Mouse (Mus musculus) G1E (cell line): ENCODE results near the gene Rasgef1a. TPM values are rescaled to one million over a fixed set of nuclear protein-coding genes. Genes with fewer than 3 reads are reported as not detected.
A peak's percentile ranks its signal among the peaks of the same experiment; 100 is the strongest.

Source experiments
- ATAC-seq: 2 replicates; pipeline ENCODE4 v1.8.0; 2016; ENCODE audit warnings: mild to moderate bottlenecking; ENCODE audit not compliant: insufficient number of reproducible peaks, poor library complexity, low FRiP score, severe bottlenecking; ENCODE audit errors: extremely low read depth
- DNase-seq: peaks from one replicate; pipeline ENCODE4 v3.0.0; 2012; ENCODE audit warnings: low spot score
- H3K27me3 ChIP-seq: 2 replicates; pipeline ENCODE4 v1.6.1; 2012; ENCODE audit warnings: mild to moderate bottlenecking, low read length, inconsistent platforms; ENCODE audit not compliant: insufficient read depth
- H3K36me3 ChIP-seq: replicated peaks from 2 replicates; pipeline ENCODE3; 2012; ENCODE audit warnings: mild to moderate bottlenecking, inconsistent platforms
- H3K4me1 ChIP-seq: 2 replicates; pipeline ENCODE4 v1.6.1; 2012; ENCODE audit warnings: low read depth, low read length, inconsistent platforms, mixed read lengths; ENCODE audit not compliant: insufficient read depth
- H3K4me3 ChIP-seq: 2 replicates; pipeline ENCODE4 v1.5.1; 2012; ENCODE audit warnings: low read depth, mild to moderate bottlenecking, inconsistent platforms, low read length, moderate library complexity, mixed read lengths
- H3K9me3 ChIP-seq: replicated peaks from 2 replicates; pipeline ENCODE4 v1.6.1; 2012; ENCODE audit warnings: inconsistent platforms
- CTCF ChIP-seq: IDR thresholded peaks from 2 replicates; pipeline ENCODE4 v1.5.1; 2012; ENCODE audit warnings: low read depth, low read length, inconsistent platforms, mixed read lengths
- GATA1 ChIP-seq: IDR thresholded peaks from 2 replicates; pipeline ENCODE4 v1.6.1; 2012; ENCODE audit warnings: borderline replicate concordance, low read length, inconsistent platforms, mixed read lengths
- GATA2 ChIP-seq: IDR thresholded peaks from 2 replicates; pipeline ENCODE4 v1.6.1; 2012; ENCODE audit warnings: low read depth, low read length, inconsistent platforms, borderline replicate concordance
- POLR2AphosphoS5 ChIP-seq: IDR thresholded peaks from 2 replicates; pipeline ENCODE4 v1.6.1; 2012; ENCODE audit warnings: low read depth, low read length, inconsistent platforms; ENCODE audit not compliant: insufficient replicate concordance
- TAL1 ChIP-seq: conservative IDR thresholded peaks from 2 replicates; pipeline ENCODE4 v1.6.1; 2012; ENCODE audit warnings: low read depth, low read length, inconsistent platforms, mixed read lengths
- polyA plus RNA-seq: library from polyadenylated mRNA; stranded (reverse); fragments of >175 nt; gene quantifications from 2 replicates; pipeline ENCODE4 v1.2.3, GENCODE M21; 2012
- total RNA-seq, 2 experiments: library from RNA; stranded (forward) in 1 of 2; stranded (reverse) in 1 of 2; fragments of 200-1000 nt in 1 of 2; fragments of >200 nt in 1 of 2; fragmentation: Nextera tagmentation in 1 of 2; gene quantifications; 2 replicates each; pipeline ENCODE4 v1.2.3; 2014 to 2017

The Rasgef1a gene
- total RNA-seq (2014; fragmentation: Nextera tagmentation) (not detected in 2 replicates), total RNA-seq (2017) (0.05 TPM in 1 of 2 replicates, not detected in the other), polyA plus RNA-seq (not detected in 2 replicates)

- no peaks in the 10 kb centered on the region for H3K9me3 ChIP-seq
- H3K36me3 ChIP-seq: no peaks in the 10 kb centered on the region
- no peak for TF ChIP-seq GATA1
- no peak for TF ChIP-seq TAL1
- TF ChIP-seq POLR2AphosphoS5: no peak
- no peak for TF ChIP-seq CTCF
- no peak for TF ChIP-seq GATA2
- H3K27me3 ChIP-seq: no peaks in the 10 kb centered on the region
- no peaks in the 10 kb centered on the region for H3K4me1 ChIP-seq
- no peak within 1 kb of the TSS for H3K4me3 ChIP-seq
- no peak for DNase-seq
- ATAC-seq: no peak
Measured at GRCm38 (mm10) chr6:118010756-118011615, at the start of gene Rasgef1a. TSS of gene Rasgef1a (plus strand) at chr6:118011438.

GRCm38 (mm10) chr6:117963201-117963600, 48.0 kb upstream of the Rasgef1a start:
- no peak for DNase-seq
- no peak for ATAC-seq
- TF ChIP-seq GATA1: no peak
- peak; percentile 4; the same call in 1 of the 2 replicates for TF ChIP-seq CTCF
- no peak for TF ChIP-seq POLR2AphosphoS5
- no peak for TF ChIP-seq GATA2
- no peak for TF ChIP-seq TAL1
- peaks cover 15% of the 10 kb centered on the region; the same call in 1 of the 2 replicates for H3K27me3 ChIP-seq
- 0 out of 2 replicates have a peak, but pooled peaks cover 5% of the 10 kb centered on the region for H3K9me3 ChIP-seq
- H3K4me1 ChIP-seq: no peaks in the 10 kb centered on the region
- H3K36me3 ChIP-seq: no peaks in the 10 kb centered on the region
- H3K4me3 ChIP-seq: no peak overlapping the region

- Histone ChIP-seq H3K4me3 (no peak overlapping the region), H3K9me3 (0 out of 2 replicates have a peak, but pooled peaks cover 5% of the 10 kb centered on the region), H3K36me3 (no peaks in the 10 kb centered on the region), H3K27me3 (peaks cover 12% of the 10 kb centered on the region), H3K4me1 (no peaks in the 10 kb centered on the region)
- DNase-seq: no peak
- TF ChIP-seq GATA1 (no peak), TAL1 (no peak), GATA2 (no peak)
- ATAC-seq: no peak
Measured at GRCm38 (mm10) chr6:117966729-117967128, 44.5 kb upstream of the Rasgef1a start.

GRCm38 (mm10) chr6:117987173-117987572, 24.1 kb upstream of the Rasgef1a start:
- Histone ChIP-seq H3K4me3 (no peak overlapping the region), H3K27me3 (peaks cover 3% of the 10 kb centered on the region), H3K36me3 (no peaks in the 10 kb centered on the region), H3K4me1 (no peaks in the 10 kb centered on the region), H3K9me3 (no peaks in the 10 kb centered on the region)
- no peak for TF ChIP-seq TAL1
- TF ChIP-seq POLR2AphosphoS5: no peak
- no peak for TF ChIP-seq CTCF
- TF ChIP-seq GATA1: no peak
- no peak for TF ChIP-seq GATA2
- ATAC-seq: no peak
- DNase-seq: no peak

- no peaks in the 10 kb centered on the region for H3K9me3 ChIP-seq
Measured at GRCm38 (mm10) chr6:117989209-117989608, 22.0 kb upstream of the Rasgef1a start.

GRCm38 (mm10) chr6:117990649-117991048, 20.6 kb upstream of the Rasgef1a start:
- Histone ChIP-seq H3K27me3 (peaks cover 3% of the 10 kb centered on the region), H3K9me3 (no peaks in the 10 kb centered on the region), H3K4me3 (no peak overlapping the region), H3K4me1 (no peaks in the 10 kb centered on the region), H3K36me3 (no peaks in the 10 kb centered on the region)
- no peak for ATAC-seq
- TF ChIP-seq TAL1: no peak
- no peak for DNase-seq

More at GRCm38 (mm10) chr6:117989209-117989608, 22.0 kb upstream of the Rasgef1a start:
- TF ChIP-seq GATA1 (no peak), GATA2 (no peak), TAL1 (no peak), CTCF (no peak), POLR2AphosphoS5 (no peak)
- ATAC-seq: no peak
- H3K4me3 ChIP-seq: no peak overlapping the region
- H3K4me1 ChIP-seq: no peaks in the 10 kb centered on the region
- no peaks in the 10 kb centered on the region for H3K36me3 ChIP-seq
- DNase-seq: no peak
- peaks cover 3% of the 10 kb centered on the region for H3K27me3 ChIP-seq
